Mouse (Mus musculus) heart, postnatal 10 days (tissue): ENCODE measurements at regions not wholly inside any gene's neighbourhood (a gene's known extent, or its start where the extent isn't known, plus 50 kb on each side); places are given as distances from the start of the nearest gene placed in this dataset.

Experiments
- DNase-seq, 2 experiments: peaks; one replicate each; pipeline ENCODE4 v3.0.0; 2021
- intact Hi-C: fragments of 180-260 bp; cut with DNase I; formaldehyde crosslinking; loops from one replicate; pipeline ENCODE4 v1.15.1; 2025

DNA sequence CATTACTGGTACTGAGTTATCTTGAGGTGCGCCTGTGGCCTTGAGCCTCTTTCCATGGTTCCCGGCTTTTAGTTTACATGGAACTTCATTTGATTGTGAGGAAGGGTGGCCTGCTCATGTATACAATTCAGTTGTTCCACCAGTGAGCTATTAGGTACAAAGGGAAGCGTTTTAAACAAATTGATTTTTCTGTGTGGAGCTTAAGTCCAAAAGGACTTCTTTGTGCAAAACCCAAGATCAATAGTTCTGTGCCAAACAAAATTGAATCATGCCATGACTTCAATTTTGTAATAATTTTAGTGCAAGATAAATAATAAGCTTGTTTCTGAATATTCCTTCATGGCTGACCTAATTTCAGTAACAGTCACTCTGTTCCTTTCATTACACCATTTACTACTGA is 674.3 kb upstream of the Adgrl2 start:
- intact Hi-C loops, result no loop called here
- DNase-seq, result no peak

DNA sequence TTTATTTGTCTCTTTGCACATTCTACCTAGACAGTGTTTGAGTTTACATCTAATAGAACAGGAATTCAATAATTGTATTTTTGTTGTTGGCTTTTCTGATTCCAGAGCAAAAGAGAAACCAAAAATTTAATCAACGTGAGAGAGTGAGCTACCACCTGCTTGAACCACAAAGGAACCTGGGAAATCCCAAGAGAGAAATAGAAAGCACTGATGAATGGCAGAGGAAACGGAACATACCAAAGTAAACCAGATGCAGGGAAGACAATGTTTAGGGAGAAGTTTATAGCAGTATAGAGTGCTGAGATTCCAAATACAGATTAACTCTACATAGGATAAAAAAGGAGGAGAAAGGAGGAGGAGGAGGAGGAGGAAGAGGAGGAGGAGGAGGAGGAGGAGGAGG is 648.0 kb upstream of the Adgrl2 start:
- intact Hi-C loops, result no loop called here
- DNase-seq, result no peak

DNA sequence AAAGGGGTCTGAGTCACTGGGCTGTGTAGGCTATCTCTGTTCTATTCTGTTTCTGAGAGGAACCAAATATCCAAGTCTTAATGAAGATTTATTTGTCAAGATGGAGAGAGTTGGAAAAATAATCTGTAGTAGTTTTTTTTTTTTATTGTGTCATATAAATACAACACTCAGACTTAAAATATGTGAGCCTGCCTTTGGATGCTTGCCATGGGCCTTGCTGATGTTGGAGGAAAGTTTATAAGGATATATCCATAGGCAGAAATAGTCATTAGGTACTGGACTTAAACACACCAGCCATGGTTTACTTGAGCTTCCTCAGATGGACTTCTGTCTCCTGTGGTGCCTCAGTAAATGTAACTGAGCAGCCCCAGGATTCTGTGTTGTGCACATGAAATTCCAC is 635.8 kb upstream of the Adgrl2 start:
- DNase-seq, result no peak
- intact Hi-C loops, result no loop called here

DNA sequence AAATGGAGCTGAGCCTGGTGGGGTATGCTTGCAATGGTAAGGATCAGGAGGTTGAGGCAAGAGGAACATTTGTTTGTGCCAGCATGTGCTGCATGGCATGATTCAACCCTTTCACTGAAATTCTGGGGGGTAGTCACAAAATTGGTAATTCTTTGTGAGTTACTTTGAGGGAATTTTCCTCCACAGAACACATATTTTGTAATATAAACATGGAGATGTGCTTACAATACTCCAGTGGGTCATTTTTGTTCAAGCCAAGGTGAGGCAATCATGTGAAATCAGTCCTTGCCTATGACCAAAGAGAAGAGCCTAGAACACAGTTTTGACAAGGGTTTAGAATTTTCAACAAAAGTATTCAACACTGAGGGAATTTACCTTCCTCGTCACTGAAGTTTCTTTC is 635.1 kb upstream of the Adgrl2 start:
- no peak for DNase-seq
- intact Hi-C loops, result no loop called here

DNA sequence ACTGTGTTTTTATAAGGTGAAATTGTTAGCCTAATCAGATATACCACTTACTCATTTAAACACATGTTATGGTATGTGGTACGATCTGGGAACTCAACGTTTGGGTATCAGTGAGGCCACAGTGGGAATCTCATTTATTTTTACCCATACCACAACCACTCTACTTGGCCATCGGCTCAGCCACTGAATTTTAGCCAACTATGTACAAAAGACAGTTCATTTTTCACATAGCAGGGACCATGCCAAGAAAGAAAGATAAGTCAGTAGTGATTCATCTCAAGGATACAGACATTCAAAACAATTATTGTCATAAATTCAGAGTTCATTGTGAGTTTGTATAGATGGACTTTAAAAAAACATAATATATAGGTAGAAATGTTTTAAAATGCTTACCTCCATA is 634.7 kb upstream of the Adgrl2 start:
- intact Hi-C loops, result no loop called here
- no peak for DNase-seq

DNA sequence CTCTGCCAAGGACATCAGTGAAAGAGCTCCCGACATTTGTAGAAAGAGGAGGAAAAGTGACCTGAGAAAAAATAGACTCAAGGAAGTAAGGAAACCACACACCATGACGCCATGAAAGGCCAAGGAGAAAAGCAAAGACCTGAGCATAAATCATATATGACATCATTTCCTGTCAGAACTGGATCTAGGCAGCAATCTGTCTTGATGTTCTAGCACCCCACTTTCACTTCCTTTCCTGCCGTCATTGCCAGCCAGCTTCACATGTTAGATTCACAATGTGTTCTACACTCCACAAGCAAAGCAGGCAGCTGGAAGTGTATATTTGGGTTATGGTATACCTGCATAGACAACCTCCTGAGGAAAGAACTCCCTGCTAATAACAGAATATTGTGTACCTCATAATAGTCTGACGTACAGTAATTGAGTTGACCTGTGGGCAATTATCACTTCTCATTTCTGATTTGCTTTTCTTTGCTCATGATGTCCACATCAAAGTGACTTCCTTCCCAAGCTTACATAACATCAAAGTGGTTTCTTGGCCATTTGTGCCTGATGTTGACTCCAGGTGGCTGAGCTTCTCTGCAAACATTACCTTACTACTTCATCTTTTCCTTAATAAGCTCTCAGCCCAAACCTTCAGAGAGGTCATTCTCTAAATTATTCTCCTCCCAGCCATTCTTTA is 633.6 kb upstream of the Adgrl2 start:
- no peak for DNase-seq

DNA sequence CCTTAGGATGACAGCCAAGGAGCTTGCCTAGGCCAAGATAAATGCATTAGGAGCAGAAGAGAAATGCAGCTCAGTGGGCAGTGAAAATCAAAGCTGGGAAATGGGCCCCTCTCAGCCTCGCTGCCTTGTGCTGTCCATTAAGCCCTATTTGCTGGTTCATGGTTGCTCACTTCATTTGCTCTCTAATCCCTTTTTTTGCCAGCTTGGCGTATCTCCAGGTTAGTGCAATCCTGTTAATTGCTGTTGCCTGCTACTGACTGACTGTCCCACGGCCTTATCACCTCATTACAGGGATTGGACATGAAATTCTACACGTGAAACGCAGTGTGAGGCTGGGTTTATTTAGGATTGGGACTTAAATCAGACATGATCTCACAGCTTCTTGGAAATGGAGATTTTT is 613.5 kb upstream of the Adgrl2 start:
- intact Hi-C loops, result no loop called here
- peak in 1 of 2 experiments; percentile 4 for DNase-seq

More for the DNA sequence above, 633.6 kb upstream of the Adgrl2 start:
- intact Hi-C loops, result no loop called here

DNA sequence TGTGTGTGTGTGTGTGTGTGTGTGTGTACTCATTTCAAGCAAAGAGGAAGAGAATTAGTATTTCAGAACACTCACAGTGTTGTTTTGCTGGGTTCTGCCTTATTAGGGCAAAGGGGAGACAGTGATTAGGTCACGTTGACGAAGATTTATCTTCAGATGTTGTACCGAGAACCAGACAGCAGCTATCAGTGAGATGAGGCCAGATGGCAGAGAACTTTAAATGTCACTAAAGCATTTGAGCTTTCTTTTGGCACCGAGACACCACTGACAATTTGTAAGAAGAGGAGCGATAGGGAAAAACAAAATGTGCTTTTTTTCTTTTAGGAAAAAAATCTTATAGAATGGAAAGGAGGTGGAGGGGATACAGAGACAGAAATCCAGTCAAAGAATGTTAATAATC is 610.9 kb upstream of the Adgrl2 start:
- no peak for DNase-seq

DNA sequence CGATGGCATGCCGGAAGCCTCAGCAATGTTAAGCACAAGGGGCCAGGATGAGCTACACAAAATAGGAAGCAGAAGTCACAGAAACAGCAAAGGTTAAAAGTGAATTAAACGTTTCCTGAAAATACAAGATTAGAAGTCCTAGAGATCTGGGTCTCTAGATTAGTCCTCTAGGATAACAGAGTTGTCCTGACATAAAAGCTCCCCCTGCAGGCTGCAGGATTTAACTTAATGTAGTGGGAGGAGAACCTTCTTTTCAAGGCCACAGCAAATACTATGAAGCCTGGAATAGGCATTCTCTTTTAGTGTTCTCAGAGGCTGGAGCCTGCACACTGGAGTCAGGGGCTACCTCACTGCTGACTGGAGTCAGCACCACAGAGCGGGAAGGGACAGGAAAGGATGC is 604.1 kb upstream of the Adgrl2 start:
- intact Hi-C loops, result no loop called here
- DNase-seq, result peak; percentile 12 to 25

More for the DNA sequence above, 610.9 kb upstream of the Adgrl2 start:
- intact Hi-C loops, result no loop called here

DNA sequence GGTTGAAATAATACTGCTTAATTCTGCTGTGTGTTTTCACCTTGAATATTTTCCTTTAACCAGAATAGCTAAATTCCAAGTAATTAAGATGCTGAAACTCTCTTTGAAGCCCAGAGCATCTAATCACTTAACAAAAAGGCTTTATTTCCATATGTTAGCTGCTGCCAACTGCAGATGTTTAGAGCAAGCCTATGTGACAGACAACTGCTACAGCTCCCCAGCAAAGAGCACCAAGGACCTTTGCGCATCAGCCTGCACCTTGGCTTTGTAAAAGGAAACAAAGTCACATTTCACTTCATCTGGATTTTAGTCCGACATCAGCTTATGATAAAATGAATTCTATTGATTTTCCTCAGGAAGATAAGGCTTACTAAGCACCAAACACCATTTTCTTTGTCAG is 595.4 kb upstream of the Adgrl2 start:
- intact Hi-C loops, result no loop called here
- DNase-seq, result no peak

DNA sequence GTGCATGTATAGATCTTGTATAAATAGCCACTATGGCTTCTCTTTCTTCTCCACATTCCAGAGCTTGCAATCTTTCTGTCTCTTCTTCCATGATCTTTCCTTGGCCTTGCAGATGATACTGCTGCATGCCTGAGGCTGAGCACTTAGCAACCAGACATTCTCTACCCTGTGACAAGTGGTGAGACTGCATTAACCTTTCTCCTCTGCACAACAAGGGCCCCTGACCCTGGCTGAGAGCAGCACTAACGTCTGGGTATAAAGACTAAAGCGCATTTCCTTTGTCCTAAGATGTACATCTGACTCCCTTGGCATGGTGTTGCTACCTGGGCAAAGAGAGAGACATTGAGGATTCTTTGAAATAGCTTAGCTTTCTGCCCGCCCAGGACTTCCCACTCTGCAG is 590.8 kb upstream of the Adgrl2 start:
- no peak for DNase-seq
- intact Hi-C loops, result no loop called here

DNA sequence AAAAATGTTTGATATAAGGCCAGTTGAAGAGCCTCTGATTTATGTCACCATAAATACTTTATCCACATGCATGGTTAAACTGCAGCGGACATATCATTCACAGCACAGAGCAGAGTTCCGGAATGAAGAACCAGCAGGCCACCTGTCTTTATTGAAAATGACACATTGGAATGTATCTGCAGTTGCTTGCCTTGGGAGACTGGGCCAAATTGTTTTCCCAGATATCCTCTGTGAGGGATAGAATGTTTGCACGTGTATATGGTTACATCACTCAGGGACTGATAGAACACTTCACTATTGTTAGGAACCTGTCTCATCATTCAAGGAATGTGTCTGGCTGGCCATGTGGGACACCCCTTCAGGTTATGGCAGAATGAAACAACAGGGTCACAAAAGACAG is 585.3 kb upstream of the Adgrl2 start:
- intact Hi-C loops, result no loop called here
- DNase-seq, result no peak

DNA sequence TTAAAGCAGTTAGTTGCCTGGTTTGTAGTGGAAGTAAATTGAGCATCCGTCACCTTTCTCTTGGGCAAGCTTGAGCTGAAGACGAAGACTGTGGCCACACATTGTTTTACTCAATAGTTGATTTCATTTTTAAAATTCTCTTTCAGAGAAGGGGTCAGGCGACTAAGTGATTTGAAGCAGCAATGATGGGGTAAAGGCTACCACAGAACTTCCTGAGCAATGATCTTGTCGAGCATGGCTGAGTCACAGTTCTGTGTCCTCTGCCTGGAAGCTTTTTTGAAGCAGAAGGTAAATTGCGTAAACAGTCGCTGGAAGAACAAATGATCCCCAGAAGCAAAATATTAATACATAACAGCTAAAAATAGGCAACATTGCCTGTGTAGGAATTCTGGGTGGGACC is 576.5 kb upstream of the Adgrl2 start:
- intact Hi-C loops, result no loop called here
- DNase-seq, result no peak

DNA sequence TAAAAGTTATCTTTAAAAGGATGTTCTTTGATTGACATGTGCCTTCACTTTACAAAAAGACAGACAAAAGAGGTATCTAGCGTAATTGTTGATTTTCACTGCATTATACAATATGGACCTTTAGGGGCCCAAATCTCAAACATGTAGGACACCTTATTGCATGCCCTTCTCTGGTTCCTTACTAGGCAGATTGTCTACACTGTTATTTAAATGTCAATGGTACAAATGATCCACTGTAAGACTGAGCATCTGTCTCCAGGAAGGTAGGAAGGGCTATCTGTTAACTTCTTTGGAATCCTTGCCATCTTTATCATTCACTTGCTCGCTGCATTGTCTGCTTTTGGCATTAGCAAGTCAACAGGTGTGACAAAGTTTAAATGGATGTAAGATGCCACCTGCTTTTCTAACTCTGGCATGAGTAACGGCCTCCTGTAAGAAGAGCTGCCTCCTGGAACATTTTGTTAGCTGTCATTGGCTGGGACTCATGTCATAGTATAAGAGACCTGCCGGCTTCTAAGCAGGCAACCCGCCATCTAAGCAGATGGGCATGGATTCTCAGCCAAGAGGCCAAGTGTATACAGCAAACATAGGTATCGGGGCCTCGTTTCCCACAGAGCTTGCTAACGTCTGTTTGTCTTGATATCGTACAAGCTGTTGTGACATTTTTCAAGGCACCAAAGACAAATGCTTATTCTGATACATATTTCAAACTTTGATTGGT is 560.0 kb upstream of the Adgrl2 start:
- no peak for DNase-seq
- intact Hi-C loops, result no loop called here

DNA sequence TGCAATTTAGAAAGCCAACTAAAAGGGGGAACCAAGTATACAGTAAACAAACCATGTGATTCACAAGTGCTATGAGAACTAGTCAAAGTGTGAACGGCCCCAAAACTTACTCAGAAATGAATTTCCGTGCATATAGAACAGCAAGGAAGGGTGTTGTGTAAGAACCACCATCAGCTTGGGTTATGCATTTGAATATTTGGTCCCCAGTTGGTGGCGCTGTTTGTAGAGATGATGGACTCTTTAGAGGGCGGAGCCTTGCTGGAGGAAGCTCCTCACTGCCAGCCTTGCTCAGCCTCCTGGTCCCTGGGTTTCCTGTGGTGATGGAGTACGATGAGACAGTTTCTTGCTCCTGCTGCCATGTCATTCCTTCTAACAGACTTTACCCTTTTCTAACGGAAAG is 556.7 kb upstream of the Adgrl2 start:
- no peak for DNase-seq
- intact Hi-C loops, result no loop called here

DNA sequence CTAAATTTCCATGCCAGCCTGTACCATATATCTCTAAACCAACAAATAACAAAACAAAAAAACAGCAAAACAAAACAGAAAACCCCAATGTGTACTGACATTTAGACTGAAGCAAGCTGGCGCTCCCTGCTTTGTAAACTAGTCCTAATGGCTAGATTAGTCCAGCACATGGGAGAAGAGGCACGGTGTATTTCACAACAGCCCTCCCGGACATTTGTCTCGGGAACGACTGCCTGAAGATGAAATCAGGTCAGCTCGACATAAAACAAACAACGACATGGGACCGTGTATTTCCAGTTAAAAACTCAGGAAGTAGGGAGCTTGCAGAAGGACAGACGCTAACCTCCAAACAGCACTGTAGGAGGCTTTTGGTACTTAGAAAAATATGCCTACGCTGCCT is 555.9 kb upstream of the Adgrl2 start:
- intact Hi-C loops, result no loop called here
- no peak for DNase-seq

DNA sequence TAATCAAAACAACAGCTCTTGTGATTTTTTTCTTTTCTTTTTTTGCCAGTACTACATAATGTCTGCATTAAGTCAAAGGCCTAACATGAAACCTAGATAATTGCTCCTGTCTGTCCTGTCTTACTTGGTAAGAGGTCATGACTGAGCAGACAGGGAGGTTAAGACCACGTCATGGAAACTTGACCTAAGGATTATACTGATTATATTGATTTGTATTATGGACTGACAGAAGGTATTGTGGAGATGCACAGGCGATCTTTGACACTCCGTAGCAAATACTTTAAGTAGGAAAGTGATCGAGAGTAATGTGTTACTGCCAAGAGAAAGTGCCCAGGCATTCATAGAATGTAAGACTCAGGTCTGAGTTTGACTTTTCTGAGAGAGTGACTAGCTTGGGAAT is 543.8 kb upstream of the Adgrl2 start:
- intact Hi-C loops, result no loop called here
- DNase-seq, result no peak

DNA sequence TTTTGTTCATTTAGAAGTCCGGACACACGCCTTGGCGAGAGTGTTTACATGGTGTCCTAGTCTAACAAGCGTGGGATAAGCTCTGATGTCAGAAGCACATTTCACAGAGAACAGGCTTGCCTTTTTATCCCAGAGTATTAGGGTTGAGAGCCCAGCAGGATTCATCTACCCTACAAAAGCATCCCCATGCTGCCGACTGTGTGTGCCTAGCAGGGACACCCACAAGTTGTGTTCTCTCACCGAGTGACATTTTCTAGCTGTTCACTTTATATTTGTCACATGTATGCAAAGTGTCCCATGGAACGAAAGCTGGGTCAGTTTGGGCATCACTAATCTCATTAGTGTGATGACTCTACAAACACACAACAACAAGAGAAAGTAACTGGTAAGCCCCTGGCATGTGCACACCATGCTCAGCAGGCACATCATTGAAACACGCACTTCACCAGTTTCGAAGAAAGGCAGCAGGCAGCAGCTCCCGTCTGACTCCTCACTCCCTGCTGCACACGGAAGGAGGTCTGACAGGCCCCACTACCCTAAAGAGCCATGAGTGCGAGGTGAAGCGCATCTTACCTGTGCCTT is 539.8 kb upstream of the Adgrl2 start:
- no peak for DNase-seq
- intact Hi-C loops, result no loop called here

DNA sequence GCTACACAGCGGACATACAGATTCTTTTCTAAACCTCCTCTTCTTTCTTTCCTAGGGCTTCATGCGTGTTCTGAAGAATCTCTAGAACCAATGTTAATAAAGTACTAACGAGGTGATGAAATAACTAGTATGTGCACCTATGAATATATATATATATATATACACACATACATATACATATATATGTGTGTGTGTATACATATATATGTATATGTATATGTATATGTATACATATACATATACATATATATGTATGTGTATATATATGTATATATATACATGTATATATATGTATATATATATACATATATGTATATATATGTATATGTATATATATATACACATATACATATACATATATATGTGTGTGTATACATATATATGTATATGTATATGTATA is 536.2 kb upstream of the Adgrl2 start:
- DNase-seq, result no peak
- intact Hi-C loops, result no loop called here

DNA sequence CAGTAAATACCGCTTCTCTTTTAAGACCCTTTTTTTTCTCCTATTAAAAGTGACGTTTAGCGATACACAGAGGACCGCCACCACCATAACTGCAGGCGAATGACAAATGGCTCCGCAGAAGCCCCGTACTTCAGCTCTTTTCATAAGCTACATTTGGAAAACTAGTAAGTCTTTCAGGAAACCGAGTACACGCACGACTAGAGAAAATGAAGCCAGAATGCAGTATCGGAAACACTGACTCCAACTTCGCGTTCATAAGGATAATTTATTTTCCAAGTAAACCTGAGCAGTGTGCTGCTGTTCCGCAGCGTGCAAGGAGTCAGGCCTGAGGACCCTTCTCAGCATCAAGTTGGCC is 529.2 kb upstream of the Adgrl2 start:
- intact Hi-C loops, result no loop called here
- no peak for DNase-seq

DNA sequence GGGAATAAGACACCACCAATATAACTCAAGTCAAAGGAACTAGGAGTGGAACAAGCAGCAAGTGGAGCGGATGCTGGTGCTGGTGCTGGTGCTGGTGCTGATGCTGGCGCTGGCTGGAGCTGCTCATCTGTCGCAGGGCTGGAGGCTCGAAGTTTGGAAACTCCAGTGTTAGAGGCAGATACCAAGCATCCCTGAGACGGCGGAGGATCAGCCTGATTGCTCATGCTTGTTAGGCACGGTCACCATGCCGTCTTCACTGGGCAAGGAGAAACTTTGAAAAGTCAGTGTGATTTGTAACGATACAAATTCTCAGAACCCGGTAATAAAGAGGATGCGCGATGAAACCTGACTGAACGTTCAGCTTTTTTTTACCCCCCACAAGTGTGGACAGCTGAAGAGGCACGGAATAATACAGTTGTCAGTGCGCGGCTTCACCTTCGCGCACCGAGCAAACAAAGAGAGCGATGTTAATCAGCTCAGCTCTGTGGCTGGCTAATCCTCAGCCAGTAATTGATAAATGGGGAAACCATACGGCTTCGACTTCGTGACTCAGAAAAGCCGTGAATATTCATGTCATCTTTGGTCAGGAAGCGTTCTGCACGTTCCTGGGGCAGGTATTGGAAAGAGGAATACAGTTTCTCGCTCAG is 528.7 kb upstream of the Adgrl2 start:
- DNase-seq, result peak in 1 of 2 experiments; percentile 5
- intact Hi-C loops, result no loop called here

DNA sequence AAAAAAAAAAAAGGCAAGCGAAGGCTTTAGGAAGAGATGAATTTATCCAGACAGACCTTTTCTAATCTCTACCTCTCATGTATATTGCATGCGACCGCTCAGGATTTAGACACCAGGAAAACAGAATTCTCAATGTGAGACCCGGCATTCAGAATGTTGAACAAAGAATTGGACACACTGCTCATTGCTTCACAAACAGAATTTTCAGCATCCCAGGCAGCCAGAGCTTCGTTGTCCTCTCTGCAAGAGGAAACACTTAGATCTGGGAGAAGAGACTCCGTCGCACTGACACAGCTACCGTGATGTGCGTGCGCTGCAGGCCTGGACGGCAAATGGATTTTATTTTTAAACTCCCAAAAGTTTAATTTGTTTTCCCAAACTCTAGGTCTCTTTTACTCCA is 527.2 kb upstream of the Adgrl2 start:
- intact Hi-C loops, result no loop called here
- no peak for DNase-seq
